Mouse (Mus musculus): Measurements from ENCODE around the gene Cdc37l1. TPM values are rescaled to one million over a fixed set of nuclear protein-coding genes. Genes with fewer than 3 reads are reported as not detected.
A peak's percentile ranks its signal among the peaks of the same experiment; 100 is the strongest.

The Cdc37l1 gene
- polyA plus RNA-seq, 1 experiment from 2014 or later = 19.5 TPM

- DNase-seq (ENCODE audit: low spot score) (peak; percentile 64), ATAC-seq (ENCODE audit: low FRiP score, low TSS enrichment) (peak; percentile 63)
- H3K9ac ChIP-seq (ENCODE audit: low read length) = no peak overlapping the region
- no peaks in the 10 kb centered on the region for H3K9me3 ChIP-seq (ENCODE audit: control insufficient read depth, low read length)
- WGBS = 59% methylated on average over 9 of the region's 9 CpGs
- no peaks in the 10 kb centered on the region for H3K36me3 ChIP-seq (ENCODE audit: control insufficient read depth, insufficient read depth, low read length)
- no peak overlapping the region for H3K4me3 ChIP-seq (ENCODE audit: low read depth, low read length)
- H3K4me2 ChIP-seq (replicated peaks; ENCODE audit: low read depth) = no peak overlapping the region
- no peaks in the 10 kb centered on the region for H3K27me3 ChIP-seq (ENCODE audit: control insufficient read depth, insufficient read depth, low read length)
- peaks cover 5% of the 10 kb centered on the region; the same call in 1 of the 2 replicates for H3K4me1 ChIP-seq (replicated peaks; ENCODE audit: control insufficient read depth, insufficient read depth)
- peak overlapping the region; percentile 74 for H3K27ac ChIP-seq (replicated peaks)
- TF ChIP-seq EP300 (optimal IDR thresholded peaks at IDR 0.05) = no peak
- TF ChIP-seq CTCF (IDR thresholded peaks at IDR 0.05; ENCODE audit: low read depth) = no peak
Measured at GRCm38 (mm10) chr19:29050186-29050980, 60.2 kb downstream of the Cdc37l1 start.

- no peaks in the 10 kb centered on the region for H3K27me3 ChIP-seq (ENCODE audit: control insufficient read depth, insufficient read depth, low read length)
- no peak overlapping the region for H3K27ac ChIP-seq (replicated peaks)
- DNase-seq (ENCODE audit: low spot score) (peak; percentile 55), ATAC-seq (ENCODE audit: low FRiP score, low TSS enrichment) (no peak)
- no peak overlapping the region for H3K4me3 ChIP-seq (ENCODE audit: low read depth, low read length)
- H3K9me3 ChIP-seq (ENCODE audit: control insufficient read depth, low read length) = no peaks in the 10 kb centered on the region
- no peak overlapping the region for H3K9ac ChIP-seq (ENCODE audit: low read length)
- H3K4me1 ChIP-seq (replicated peaks; ENCODE audit: control insufficient read depth, insufficient read depth) = peaks cover 5% of the 10 kb centered on the region; the same call in 1 of the 2 replicates
- no peak overlapping the region for H3K4me2 ChIP-seq (replicated peaks; ENCODE audit: low read depth)
- H3K36me3 ChIP-seq (ENCODE audit: control insufficient read depth, insufficient read depth, low read length) = no peaks in the 10 kb centered on the region
- 73% methylated on average over 12 of the region's 12 CpGs for WGBS
- no peak for TF ChIP-seq EP300 (optimal IDR thresholded peaks at IDR 0.05)
- no peak for TF ChIP-seq CTCF (IDR thresholded peaks at IDR 0.05; ENCODE audit: low read depth)
Measured at GRCm38 (mm10) chr19:29052786-29053185, 62.6 kb downstream of the Cdc37l1 start.

- Histone ChIP-seq H3K9me3 (ENCODE audit: control insufficient read depth, low read length) (no peaks in the 10 kb centered on the region), H3K36me3 (ENCODE audit: control insufficient read depth, insufficient read depth, low read length) (no peaks in the 10 kb centered on the region), H3K4me2 (replicated peaks; ENCODE audit: low read depth) (no peak overlapping the region), H3K9ac (ENCODE audit: low read length) (no peak overlapping the region), H3K4me1 (replicated peaks; ENCODE audit: control insufficient read depth, insufficient read depth) (no peaks in the 10 kb centered on the region), H3K27ac (replicated peaks) (no peak overlapping the region), H3K4me3 (ENCODE audit: low read depth, low read length) (no peak overlapping the region), H3K27me3 (ENCODE audit: control insufficient read depth, insufficient read depth, low read length) (no peaks in the 10 kb centered on the region)
- DNase-seq (ENCODE audit: low spot score) (no peak), ATAC-seq (ENCODE audit: low FRiP score, low TSS enrichment) (no peak)
- 55% methylated on average over 6 of the region's 6 CpGs for WGBS
- no peak for TF ChIP-seq CTCF (IDR thresholded peaks at IDR 0.05; ENCODE audit: low read depth)
- no peak for TF ChIP-seq EP300 (optimal IDR thresholded peaks at IDR 0.05)
Measured at GRCm38 (mm10) chr19:29054594-29054993, 64.4 kb downstream of the Cdc37l1 start.

- DNase-seq (ENCODE audit: low spot score) (no peak), ATAC-seq (ENCODE audit: low FRiP score, low TSS enrichment) (no peak)
- Histone ChIP-seq H3K27ac (replicated peaks) (no peak overlapping the region), H3K27me3 (ENCODE audit: control insufficient read depth, insufficient read depth, low read length) (no peaks in the 10 kb centered on the region), H3K4me1 (replicated peaks; ENCODE audit: control insufficient read depth, insufficient read depth) (no peaks in the 10 kb centered on the region), H3K36me3 (ENCODE audit: control insufficient read depth, insufficient read depth, low read length) (no peaks in the 10 kb centered on the region), H3K4me3 (ENCODE audit: low read depth, low read length) (no peak overlapping the region), H3K9me3 (ENCODE audit: control insufficient read depth, low read length) (no peaks in the 10 kb centered on the region), H3K4me2 (replicated peaks; ENCODE audit: low read depth) (no peak overlapping the region), H3K9ac (ENCODE audit: low read length) (no peak overlapping the region)
- 94% methylated on average over 4 of the region's 4 CpGs for WGBS
- TF ChIP-seq EP300 (optimal IDR thresholded peaks at IDR 0.05) = no peak
- no peak for TF ChIP-seq CTCF (IDR thresholded peaks at IDR 0.05; ENCODE audit: low read depth)
Measured at GRCm38 (mm10) chr19:29055469-29055868, 65.3 kb downstream of the Cdc37l1 start.

GRCm38 (mm10) chr19:29058741-29059140 is 68.6 kb downstream of the Cdc37l1 start:
- Histone ChIP-seq H3K9ac (ENCODE audit: low read length) (no peak overlapping the region), H3K4me2 (replicated peaks; ENCODE audit: low read depth) (no peak overlapping the region), H3K4me1 (replicated peaks; ENCODE audit: control insufficient read depth, insufficient read depth) (no peaks in the 10 kb centered on the region), H3K4me3 (ENCODE audit: low read depth, low read length) (no peak overlapping the region), H3K9me3 (ENCODE audit: control insufficient read depth, low read length) (no peaks in the 10 kb centered on the region), H3K36me3 (ENCODE audit: control insufficient read depth, insufficient read depth, low read length) (no peaks in the 10 kb centered on the region), H3K27me3 (ENCODE audit: control insufficient read depth, insufficient read depth, low read length) (no peaks in the 10 kb centered on the region), H3K27ac (replicated peaks) (no peak overlapping the region)
- TF ChIP-seq EP300 (optimal IDR thresholded peaks at IDR 0.05) = no peak
- TF ChIP-seq CTCF (IDR thresholded peaks at IDR 0.05; ENCODE audit: low read depth) = no peak
- ATAC-seq (ENCODE audit: low FRiP score, low TSS enrichment) = no peak
- 42% methylated on average over 5 of the region's 5 CpGs for WGBS
- DNase-seq (ENCODE audit: low spot score) = no peak

GRCm38 (mm10) chr19:29059688-29060087 is 69.5 kb downstream of the Cdc37l1 start:
- WGBS = 84% methylated on average over 2 of the region's 2 CpGs
- no peak for DNase-seq (ENCODE audit: low spot score)
- TF ChIP-seq EP300 (optimal IDR thresholded peaks at IDR 0.05) (no peak), CTCF (IDR thresholded peaks at IDR 0.05; ENCODE audit: low read depth) (peak; percentile 50)

More at GRCm38 (mm10) chr19:29059688-29060087, 69.5 kb downstream of the Cdc37l1 start:
- no peaks in the 10 kb centered on the region for H3K27me3 ChIP-seq (ENCODE audit: control insufficient read depth, insufficient read depth, low read length)
- H3K4me2 ChIP-seq (replicated peaks; ENCODE audit: low read depth) = no peak overlapping the region
- no peaks in the 10 kb centered on the region for H3K9me3 ChIP-seq (ENCODE audit: control insufficient read depth, low read length)
- H3K9ac ChIP-seq (ENCODE audit: low read length) = no peak overlapping the region
- no peak overlapping the region for H3K27ac ChIP-seq (replicated peaks)
- no peak overlapping the region for H3K4me3 ChIP-seq (ENCODE audit: low read depth, low read length)
- no peak for ATAC-seq (ENCODE audit: low FRiP score, low TSS enrichment)
- no peaks in the 10 kb centered on the region for H3K4me1 ChIP-seq (replicated peaks; ENCODE audit: control insufficient read depth, insufficient read depth)
- no peaks in the 10 kb centered on the region for H3K36me3 ChIP-seq (ENCODE audit: control insufficient read depth, insufficient read depth, low read length)

Data from stomach, postnatal 0 days (tissue).